Mouse (Mus musculus): ENCODE results near the gene Pnpla7. TPM values are rescaled to one million over a fixed set of nuclear protein-coding genes. Genes with fewer than 3 reads are reported as not detected.

The Pnpla7 gene
- polyA plus RNA-seq, 1 experiment from 2014 or later: 3.8 TPM

DNA sequence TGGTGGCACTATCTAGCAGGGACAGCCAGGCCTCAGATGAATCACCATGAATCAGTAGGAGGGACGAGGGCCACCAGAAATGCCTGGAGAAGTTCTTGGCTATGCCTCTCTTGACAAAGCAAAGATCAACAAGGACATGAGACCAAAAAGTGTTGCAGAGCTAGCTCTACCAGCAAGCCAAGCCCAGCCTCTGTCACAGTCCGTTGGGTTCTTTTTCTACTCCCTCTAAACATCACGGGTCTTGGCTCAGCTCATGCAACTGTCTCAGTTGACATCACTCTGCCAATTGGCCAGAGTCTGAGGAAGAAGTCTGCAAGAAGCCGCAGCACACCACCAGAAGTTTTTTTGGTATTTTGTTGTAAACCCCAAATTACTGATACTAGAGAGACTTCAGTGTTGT, 99.7 kb downstream of the Pnpla7 start:
- Histone ChIP-seq H3K4me3 (ENCODE audit: low read depth, low read length) (no peak overlapping the region), H3K9me3 (replicated peaks; ENCODE audit: control insufficient read depth, low read length, poor library complexity, severe bottlenecking) (no peaks in the 10 kb centered on the region), H3K9ac (ENCODE audit: low read depth, low read length) (no peak overlapping the region), H3K36me3 (ENCODE audit: control insufficient read depth, insufficient read depth, low read length) (no peaks in the 10 kb centered on the region), H3K27ac (ENCODE audit: low read length) (no peak overlapping the region), H3K4me2 (ENCODE audit: low read length) (no peak overlapping the region), H3K4me1 (ENCODE audit: control insufficient read depth, insufficient read depth, low read length) (no peaks in the 10 kb centered on the region), H3K27me3 (ENCODE audit: control insufficient read depth, insufficient read depth, low read depth, low read length) (no peaks in the 10 kb centered on the region)
- no peak for ATAC-seq
- WGBS: 72% methylated on average over 4 of the region's 4 CpGs

DNA sequence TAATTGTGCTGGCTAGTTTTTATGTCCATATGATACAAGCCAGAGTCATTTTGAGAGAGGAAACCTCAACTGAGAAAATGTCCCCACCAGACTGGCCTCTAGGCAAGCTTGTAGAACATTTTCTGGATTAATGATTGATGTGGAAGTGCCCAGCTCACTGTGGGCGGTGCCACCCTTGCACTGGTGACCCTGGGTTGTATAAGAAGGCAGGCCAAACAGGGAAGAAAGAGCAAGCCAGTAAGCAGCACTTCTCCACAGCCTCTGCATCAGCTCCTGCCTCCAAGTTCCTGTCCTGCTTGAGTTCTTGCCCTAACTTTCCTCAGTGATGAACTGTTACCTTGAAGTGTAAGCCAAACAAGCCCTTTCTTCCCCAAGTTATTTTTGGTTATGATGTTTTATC, 103.1 kb downstream of the Pnpla7 start:
- Histone ChIP-seq H3K9ac (ENCODE audit: low read depth, low read length) (no peak overlapping the region), H3K4me2 (ENCODE audit: low read length) (no peak overlapping the region), H3K27me3 (ENCODE audit: control insufficient read depth, insufficient read depth, low read depth, low read length) (no peaks in the 10 kb centered on the region), H3K4me1 (ENCODE audit: control insufficient read depth, insufficient read depth, low read length) (no peaks in the 10 kb centered on the region), H3K4me3 (ENCODE audit: low read depth, low read length) (no peak overlapping the region), H3K9me3 (replicated peaks; ENCODE audit: control insufficient read depth, low read length, poor library complexity, severe bottlenecking) (no peaks in the 10 kb centered on the region), H3K36me3 (ENCODE audit: control insufficient read depth, insufficient read depth, low read length) (no peaks in the 10 kb centered on the region), H3K27ac (ENCODE audit: low read length) (no peak overlapping the region)
- WGBS: 81% methylated on average over 1 of the region's 1 CpGs
- ATAC-seq: no peak

DNA sequence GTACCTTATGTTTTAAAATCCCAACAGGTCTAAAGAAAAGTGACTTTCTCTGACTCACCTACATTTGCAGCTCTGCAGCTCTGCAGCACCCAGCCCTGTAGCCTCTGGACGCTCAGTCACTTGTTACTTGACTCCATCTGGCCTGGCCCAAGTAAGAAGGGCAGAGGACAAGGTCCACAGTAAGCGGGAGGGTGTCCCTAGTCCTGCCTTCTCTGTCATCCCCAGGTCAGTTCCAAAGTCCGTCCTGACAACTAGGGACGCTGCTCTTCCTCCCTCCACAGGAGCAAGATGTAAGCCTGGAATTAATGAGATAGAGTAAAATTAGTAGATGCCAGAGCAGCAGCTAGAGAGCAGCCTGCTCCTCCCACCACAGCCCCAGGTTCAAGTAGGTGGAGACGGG, 104.2 kb downstream of the Pnpla7 start, which contains the start of gene Entpd8:
Gene Entpd8 (plus strand): TSS at position 229 of the 400 bp plus-strand sequence.
- H3K4me3 ChIP-seq (ENCODE audit: low read depth, low read length): no peak within 1 kb of the TSS
- 59% methylated on average over 5 of the region's 5 CpGs for WGBS
- no peak within 1 kb of the TSS for H3K4me2 ChIP-seq (ENCODE audit: low read length)
- no peak within 1 kb of the TSS for H3K9ac ChIP-seq (ENCODE audit: low read depth, low read length)
- H3K27ac ChIP-seq (ENCODE audit: low read length): no peak within 1 kb of the TSS
- ATAC-seq: no peak
- H3K27me3 ChIP-seq (ENCODE audit: control insufficient read depth, insufficient read depth, low read depth, low read length): no peaks in the 10 kb centered on the region
- no peaks in the 10 kb centered on the region for H3K9me3 ChIP-seq (replicated peaks; ENCODE audit: control insufficient read depth, low read length, poor library complexity, severe bottlenecking)
- no peaks in the 10 kb centered on the region for H3K36me3 ChIP-seq (ENCODE audit: control insufficient read depth, insufficient read depth, low read length)
- H3K4me1 ChIP-seq (ENCODE audit: control insufficient read depth, insufficient read depth, low read length): no peaks in the 10 kb centered on the region

DNA sequence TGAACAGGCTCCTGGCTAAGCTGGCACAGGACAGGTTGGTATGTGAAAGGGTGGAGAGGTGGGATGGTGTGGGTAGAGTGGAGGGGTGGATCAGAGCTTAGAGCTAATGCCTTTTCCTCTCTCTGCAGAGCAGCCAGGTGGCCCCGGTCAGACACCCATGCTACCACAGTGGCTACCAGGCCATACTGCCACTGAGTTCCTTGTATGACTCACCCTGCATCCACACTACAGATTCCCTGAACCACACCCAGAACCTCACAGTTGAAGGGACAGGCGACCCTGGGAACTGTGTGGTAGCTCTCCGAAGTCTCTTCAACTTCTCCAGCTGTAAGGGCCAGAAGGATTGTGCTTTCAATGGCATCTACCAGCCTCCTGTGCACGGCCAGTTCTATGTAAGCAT, 107.9 kb downstream of the Pnpla7 start:
- no peak overlapping the region for H3K4me2 ChIP-seq (ENCODE audit: low read length)
- H3K9ac ChIP-seq (ENCODE audit: low read depth, low read length): no peak overlapping the region
- no peak overlapping the region for H3K4me3 ChIP-seq (ENCODE audit: low read depth, low read length)
- no peaks in the 10 kb centered on the region for H3K9me3 ChIP-seq (replicated peaks; ENCODE audit: control insufficient read depth, low read length, poor library complexity, severe bottlenecking)
- no peaks in the 10 kb centered on the region for H3K4me1 ChIP-seq (ENCODE audit: control insufficient read depth, insufficient read depth, low read length)
- WGBS: 79% methylated on average over 4 of the region's 4 CpGs
- H3K27ac ChIP-seq (ENCODE audit: low read length): no peak overlapping the region
- H3K27me3 ChIP-seq (ENCODE audit: control insufficient read depth, insufficient read depth, low read depth, low read length): no peaks in the 10 kb centered on the region
- ATAC-seq: no peak
- no peaks in the 10 kb centered on the region for H3K36me3 ChIP-seq (ENCODE audit: control insufficient read depth, insufficient read depth, low read length)

DNA sequence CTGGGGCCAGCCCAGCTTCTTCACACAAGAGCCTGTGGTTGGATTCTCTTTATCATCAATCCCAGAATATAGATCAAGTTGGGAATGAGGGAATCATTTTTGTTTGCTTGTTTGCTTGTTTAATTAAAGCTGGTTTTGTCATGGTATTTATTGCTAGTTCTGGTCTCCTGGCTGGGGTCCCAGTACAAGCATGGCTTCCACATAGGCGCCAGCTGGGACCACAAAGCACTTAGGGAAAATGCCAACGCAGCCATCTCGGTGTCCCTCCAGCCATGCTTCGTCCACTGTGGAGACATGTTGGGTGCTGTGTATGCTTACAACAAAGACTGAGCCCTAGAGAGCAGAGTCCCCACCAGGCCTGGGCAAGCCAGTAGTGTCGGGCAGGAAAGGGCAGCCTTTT, 109.7 kb downstream of the Pnpla7 start:
- H3K27ac ChIP-seq (ENCODE audit: low read length): no peak overlapping the region
- no peaks in the 10 kb centered on the region for H3K4me1 ChIP-seq (ENCODE audit: control insufficient read depth, insufficient read depth, low read length)
- no peak overlapping the region for H3K4me3 ChIP-seq (ENCODE audit: low read depth, low read length)
- H3K4me2 ChIP-seq (ENCODE audit: low read length): no peak overlapping the region
- no peak for ATAC-seq
- no peaks in the 10 kb centered on the region for H3K9me3 ChIP-seq (replicated peaks; ENCODE audit: control insufficient read depth, low read length, poor library complexity, severe bottlenecking)
- H3K27me3 ChIP-seq (ENCODE audit: control insufficient read depth, insufficient read depth, low read depth, low read length): no peaks in the 10 kb centered on the region
- no peaks in the 10 kb centered on the region for H3K36me3 ChIP-seq (ENCODE audit: control insufficient read depth, insufficient read depth, low read length)
- WGBS: 90% methylated on average over 5 of the region's 5 CpGs
- no peak overlapping the region for H3K9ac ChIP-seq (ENCODE audit: low read depth, low read length)

DNA sequence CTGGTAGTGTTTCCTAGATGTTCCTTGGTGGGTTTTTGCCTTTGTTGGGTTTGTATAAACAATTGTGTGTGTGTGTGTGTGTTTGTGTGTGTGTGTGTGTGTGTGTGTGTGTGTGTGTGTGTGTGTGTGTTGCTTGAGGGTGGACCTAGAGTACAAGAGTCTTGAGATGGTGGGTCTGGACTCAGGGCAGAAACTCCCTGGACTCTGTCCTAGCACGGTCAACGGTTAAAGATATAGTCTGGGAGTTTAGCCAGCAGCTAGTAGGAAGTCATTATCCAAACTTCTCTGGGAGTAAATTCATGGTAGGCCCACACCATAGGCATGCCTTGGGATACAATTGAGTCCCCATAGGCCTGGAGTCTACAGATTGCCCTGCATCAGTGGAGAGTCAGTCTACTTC, 112.0 kb downstream of the Pnpla7 start:
- Histone ChIP-seq H3K4me1 (ENCODE audit: control insufficient read depth, insufficient read depth, low read length) (no peaks in the 10 kb centered on the region), H3K27me3 (ENCODE audit: control insufficient read depth, insufficient read depth, low read depth, low read length) (no peaks in the 10 kb centered on the region), H3K9me3 (replicated peaks; ENCODE audit: control insufficient read depth, low read length, poor library complexity, severe bottlenecking) (no peaks in the 10 kb centered on the region), H3K4me3 (ENCODE audit: low read depth, low read length) (no peak overlapping the region), H3K36me3 (ENCODE audit: control insufficient read depth, insufficient read depth, low read length) (no peaks in the 10 kb centered on the region), H3K27ac (ENCODE audit: low read length) (no peak overlapping the region), H3K4me2 (ENCODE audit: low read length) (no peak overlapping the region), H3K9ac (ENCODE audit: low read depth, low read length) (no peak overlapping the region)
- 100% methylated on average over 2 of the region's 2 CpGs for WGBS
- no peak for ATAC-seq

DNA sequence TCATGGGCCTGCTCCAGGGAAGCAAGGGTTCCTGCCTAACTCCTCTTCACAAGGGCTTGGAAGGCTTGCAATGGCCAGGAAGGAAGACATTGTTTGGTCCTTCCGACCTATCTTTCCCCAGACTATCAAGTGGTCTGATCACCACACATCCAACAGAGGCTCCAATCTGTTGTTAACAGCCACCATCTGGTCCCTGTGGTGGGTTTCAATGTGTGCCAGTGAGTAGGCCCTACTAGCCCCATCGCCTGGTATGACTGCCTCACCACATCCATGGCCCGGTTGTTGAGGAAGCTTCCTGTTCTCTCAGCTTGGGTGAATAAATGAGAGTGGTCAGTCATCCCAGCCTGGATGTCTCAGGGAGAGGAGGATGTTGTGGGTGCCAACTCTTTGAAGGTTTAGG, 112.8 kb downstream of the Pnpla7 start:
- H3K36me3 ChIP-seq (ENCODE audit: control insufficient read depth, insufficient read depth, low read length): no peaks in the 10 kb centered on the region
- no peak overlapping the region for H3K4me3 ChIP-seq (ENCODE audit: low read depth, low read length)
- H3K9ac ChIP-seq (ENCODE audit: low read depth, low read length): no peak overlapping the region
- H3K27me3 ChIP-seq (ENCODE audit: control insufficient read depth, insufficient read depth, low read depth, low read length): no peaks in the 10 kb centered on the region
- ATAC-seq: no peak
- no peaks in the 10 kb centered on the region for H3K9me3 ChIP-seq (replicated peaks; ENCODE audit: control insufficient read depth, low read length, poor library complexity, severe bottlenecking)
- no peaks in the 10 kb centered on the region for H3K4me1 ChIP-seq (ENCODE audit: control insufficient read depth, insufficient read depth, low read length)
- no peak overlapping the region for H3K4me2 ChIP-seq (ENCODE audit: low read length)
- H3K27ac ChIP-seq (ENCODE audit: low read length): no peak overlapping the region
- WGBS: 85% methylated on average over 3 of the region's 3 CpGs

DNA sequence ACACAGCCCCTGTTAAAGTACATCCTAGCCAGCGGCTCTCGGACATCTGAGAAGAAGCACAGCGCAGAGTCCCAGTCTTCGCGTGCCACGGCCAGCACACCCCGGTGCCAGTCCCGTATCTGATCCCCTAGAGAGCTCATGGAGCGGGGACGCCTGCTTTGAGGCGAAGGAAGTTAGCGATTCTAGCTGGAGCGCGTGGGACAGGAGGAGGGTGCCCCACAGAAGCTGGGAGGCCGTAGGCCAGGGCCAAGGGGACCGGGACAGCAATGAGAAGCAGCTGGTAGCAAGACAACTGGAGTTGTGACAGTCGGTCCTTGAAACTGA, 118.9 kb downstream of the Pnpla7 start:
- Histone ChIP-seq H3K9ac (ENCODE audit: low read depth, low read length) (no peak overlapping the region), H3K27ac (ENCODE audit: low read length) (no peak overlapping the region), H3K4me1 (ENCODE audit: control insufficient read depth, insufficient read depth, low read length) (peaks cover under 1% of the 10 kb centered on the region; the same call in 1 of the 2 replicates), H3K36me3 (ENCODE audit: control insufficient read depth, insufficient read depth, low read length) (no peaks in the 10 kb centered on the region), H3K9me3 (replicated peaks; ENCODE audit: control insufficient read depth, low read length, poor library complexity, severe bottlenecking) (no peaks in the 10 kb centered on the region), H3K4me3 (ENCODE audit: low read depth, low read length) (no peak overlapping the region), H3K27me3 (ENCODE audit: control insufficient read depth, insufficient read depth, low read depth, low read length) (no peaks in the 10 kb centered on the region), H3K4me2 (ENCODE audit: low read length) (no peak overlapping the region)
- 39% methylated on average over 17 of the region's 17 CpGs for WGBS
- no peak for ATAC-seq

DNA sequence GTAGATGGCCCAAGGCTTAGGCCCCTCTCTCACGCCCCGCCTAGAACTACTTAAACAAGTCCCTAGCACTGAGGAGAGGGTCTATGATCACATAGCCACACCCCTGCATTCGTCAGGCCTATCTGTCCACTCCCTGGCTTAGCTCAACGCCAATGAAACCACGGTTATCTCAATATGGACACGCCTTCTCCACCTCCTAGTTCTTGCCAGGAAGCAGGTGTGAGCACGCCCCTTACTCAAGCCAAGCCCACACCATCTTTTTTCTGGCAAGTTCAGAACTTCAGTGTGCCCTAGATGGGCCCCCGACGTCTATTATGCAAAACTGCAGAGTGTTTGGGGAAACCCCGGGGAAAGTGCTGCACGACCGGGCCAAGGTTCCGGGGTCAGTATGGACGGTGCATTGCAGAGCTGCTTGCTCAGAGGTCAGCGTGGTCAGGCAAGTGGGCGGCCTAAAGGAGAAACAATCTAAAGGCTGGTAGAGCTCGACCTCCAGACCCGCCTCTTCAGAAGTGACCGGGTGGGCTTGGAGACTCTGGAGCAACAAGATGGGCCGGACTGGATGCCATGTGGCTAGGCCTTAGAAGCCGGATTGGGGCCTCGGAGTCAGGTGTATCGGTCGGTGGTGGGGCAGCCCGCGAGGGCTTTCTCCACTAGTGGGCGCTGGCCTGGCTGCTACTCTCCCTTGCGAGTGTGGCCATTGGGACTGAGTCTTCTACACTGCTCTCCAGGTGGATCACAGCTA, 119.4 kb downstream of the Pnpla7 start, which contains the start of gene Noxa1:
Gene Noxa1 (minus strand): TSS at position 41 of the 742 bp plus-strand sequence.
- no peak within 1 kb of the TSS for H3K9ac ChIP-seq (ENCODE audit: low read depth, low read length)
- peaks cover 3% of the 10 kb centered on the region; the same call in 1 of the 2 replicates for H3K4me1 ChIP-seq (ENCODE audit: control insufficient read depth, insufficient read depth, low read length)
- no peak for ATAC-seq
- H3K4me2 ChIP-seq (ENCODE audit: low read length): no peak within 1 kb of the TSS
- no peaks in the 10 kb centered on the region for H3K27me3 ChIP-seq (ENCODE audit: control insufficient read depth, insufficient read depth, low read depth, low read length)
- WGBS: 53% methylated on average over 28 of the region's 28 CpGs
- no peak within 1 kb of the TSS for H3K4me3 ChIP-seq (ENCODE audit: low read depth, low read length)
- H3K36me3 ChIP-seq (ENCODE audit: control insufficient read depth, insufficient read depth, low read length): no peaks in the 10 kb centered on the region
- H3K9me3 ChIP-seq (replicated peaks; ENCODE audit: control insufficient read depth, low read length, poor library complexity, severe bottlenecking): no peaks in the 10 kb centered on the region
- no peak within 1 kb of the TSS for H3K27ac ChIP-seq (ENCODE audit: low read length)
